Mouse (Mus musculus) spleen, adult 18-20 months (tissue): ENCODE measurements around the gene Pla1a.
A peak's percentile ranks its signal among the peaks of the same experiment; 100 is the strongest.

ENCODE experiments used
- DNase-seq, 2 experiments: peaks; one replicate each; pipeline ENCODE4 v3.0.0; 2022; ENCODE audit warnings: mixed read lengths in 2 of 2

The Pla1a gene

DNA sequence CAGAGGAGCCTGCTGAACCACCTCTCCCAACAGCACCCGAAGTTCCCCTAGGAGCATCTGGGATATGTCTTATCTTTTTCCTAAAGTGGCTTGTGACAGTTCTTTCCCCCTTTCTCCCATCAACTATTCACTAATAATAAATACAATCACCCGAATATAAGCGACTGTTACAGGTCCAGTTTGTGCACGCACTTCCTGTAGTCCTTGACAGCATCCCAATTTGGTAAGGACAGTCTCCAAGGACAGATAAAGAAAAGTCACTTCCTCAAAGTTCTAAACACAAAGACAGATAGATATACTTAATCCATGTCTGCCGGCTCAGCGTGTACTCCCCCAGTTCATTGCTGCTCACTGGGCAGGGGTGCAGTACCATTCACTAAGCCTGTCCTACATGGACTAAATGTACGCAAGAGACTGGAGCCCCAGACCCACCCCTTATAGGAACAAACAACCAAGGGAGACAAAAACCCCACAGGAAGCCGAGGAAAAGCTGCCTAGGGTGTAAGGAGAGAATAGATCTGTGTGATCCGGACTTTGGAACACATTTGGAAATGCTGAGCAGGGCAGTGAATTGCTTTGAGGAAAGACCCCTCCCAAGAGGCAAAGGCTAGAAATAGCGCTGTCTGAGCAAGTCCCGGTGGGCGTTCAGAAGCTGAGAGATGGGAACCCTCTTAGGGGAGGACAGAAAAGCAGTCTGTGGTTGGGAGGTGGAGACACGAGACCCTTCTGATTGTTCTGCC lies 1.3 kb downstream of the Pla1a start:
- DNase-seq, result no peak

DNA sequence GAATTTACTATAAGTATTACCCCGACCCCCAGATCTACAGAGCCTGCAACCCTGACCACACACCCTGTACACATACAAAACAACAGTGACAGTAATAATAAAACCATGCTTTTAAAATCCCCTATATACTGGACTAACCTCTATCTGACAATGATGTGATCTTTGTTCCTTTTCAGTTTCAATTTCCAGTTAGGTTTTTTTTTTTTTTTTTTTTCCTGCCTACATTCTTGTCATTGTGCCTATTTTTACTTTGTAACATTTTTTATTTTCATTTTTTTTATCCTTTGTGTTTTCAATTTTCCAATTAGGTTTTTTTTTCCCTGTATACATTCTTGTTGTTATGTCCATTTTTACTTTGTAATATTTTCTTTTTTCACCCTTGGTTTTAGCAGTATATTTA lies 7.1 kb downstream of the Pla1a start:
- no peak for DNase-seq

DNA sequence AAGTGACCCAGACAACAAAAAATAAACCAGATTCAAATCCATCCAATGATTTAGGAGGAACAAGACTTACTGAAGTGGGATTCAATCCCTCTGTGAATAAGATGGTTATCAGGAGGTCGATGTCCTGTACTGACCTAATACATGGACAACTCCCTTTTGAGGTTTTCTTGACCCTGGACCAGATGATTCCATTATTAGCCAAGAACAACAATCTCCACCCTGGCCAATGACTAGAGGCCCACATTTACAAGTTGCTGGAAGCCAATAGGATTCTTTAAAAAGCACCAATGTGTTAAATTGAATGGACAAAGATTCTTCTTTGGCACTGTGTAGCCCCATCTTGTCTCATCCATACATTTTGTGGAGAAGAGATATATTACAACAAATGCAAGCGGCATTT lies 7.6 kb downstream of the Pla1a start:
- no peak for DNase-seq

DNA sequence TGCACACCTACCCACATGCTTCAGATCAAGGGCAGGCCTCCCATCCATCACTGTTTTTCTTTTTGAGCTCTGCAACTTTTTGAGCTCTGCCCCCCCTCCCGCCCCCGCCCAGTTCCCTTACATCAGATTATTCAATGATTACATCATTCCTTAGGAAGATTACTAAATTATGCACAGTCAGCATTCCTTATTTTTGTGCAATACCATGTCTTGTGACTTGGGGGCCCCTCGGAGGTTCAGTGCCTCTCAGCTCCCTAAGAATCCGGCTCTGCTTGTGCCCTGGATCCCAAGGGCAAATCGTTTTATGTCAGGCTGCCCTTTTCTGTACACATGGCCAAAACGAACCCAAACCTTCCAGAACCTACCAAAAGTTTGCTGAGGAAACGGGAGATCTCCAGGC lies 18.0 kb downstream of the Pla1a start:
- DNase-seq, result no peak

DNA sequence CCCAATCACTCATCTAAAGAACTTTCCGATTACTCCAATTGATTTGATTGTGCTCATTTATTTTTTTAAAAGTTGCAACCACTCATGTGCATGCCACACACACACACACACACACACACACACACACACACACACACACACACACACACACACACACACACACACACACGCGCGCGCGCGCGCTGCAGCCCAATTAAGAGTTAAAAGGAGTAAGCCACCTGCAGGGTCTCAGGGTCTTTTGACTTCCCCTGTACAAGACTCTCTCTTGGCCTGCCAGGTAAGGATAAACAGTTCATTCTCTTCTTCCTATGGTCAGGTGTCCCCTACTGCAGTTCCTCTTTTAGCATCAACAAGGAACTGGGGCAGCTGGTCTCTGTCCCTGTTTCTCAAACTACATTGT lies 24.5 kb downstream of the Pla1a start:
- DNase-seq, result no peak

DNA sequence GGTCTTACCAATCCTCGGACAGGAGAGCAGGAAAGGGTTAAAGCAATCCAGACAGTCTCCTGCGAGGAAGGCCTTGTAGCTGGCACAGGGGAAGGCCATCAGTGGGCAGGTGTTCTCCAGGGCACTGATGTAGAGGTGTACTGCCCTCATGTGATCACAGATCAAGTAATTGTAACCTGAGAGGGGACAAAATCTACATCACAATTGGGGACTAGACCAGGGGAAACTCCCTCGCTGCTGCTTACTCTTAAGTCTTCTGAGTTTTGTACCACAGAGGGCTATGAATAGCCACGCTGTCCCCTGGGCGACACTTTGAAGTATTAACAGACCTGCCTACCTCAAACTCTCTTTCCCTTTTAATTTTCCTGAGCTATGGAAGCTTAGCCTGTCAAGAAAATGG lies 25.4 kb downstream of the Pla1a start:
- DNase-seq, result no peak

DNA sequence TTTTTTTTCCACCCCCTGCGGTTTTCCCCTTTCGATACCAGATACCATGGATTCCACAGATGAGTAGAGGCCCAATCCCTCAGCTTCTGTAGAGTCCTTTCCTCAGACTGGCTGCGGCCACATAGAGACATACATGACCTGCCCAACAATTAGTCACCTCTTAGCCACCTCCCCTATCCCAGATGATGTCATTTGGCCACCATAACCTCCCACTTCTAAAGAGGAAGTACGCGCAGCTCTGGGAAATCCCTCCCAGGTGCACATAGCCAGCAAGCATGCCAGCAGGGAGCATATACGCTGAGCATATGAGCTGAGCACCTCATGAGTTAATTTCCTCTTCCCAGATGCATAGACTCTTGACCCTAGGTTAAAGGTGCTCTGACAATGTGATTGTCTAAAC lies 26.2 kb downstream of the Pla1a start:
- DNase-seq, result no peak

DNA sequence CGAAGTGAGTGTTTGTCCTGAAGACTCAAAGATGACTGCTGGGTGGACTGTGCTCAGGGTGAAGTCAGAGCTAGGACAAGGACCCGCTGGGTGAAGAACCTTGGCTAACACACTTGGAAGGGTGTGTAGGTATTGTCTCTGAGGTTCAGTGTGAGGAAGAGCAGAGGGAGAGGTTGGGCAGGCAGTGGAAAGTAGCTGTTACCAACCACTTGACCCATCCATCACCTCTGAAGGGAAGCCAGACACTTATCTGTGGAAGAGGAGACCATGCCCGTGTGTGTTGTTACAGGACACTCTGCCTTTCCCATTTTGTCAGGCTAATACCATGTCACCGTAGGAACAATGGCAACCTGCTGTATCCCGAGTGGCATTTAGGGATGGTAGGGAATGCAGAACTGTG lies 26.7 kb downstream of the Pla1a start:
- no peak for DNase-seq

DNA sequence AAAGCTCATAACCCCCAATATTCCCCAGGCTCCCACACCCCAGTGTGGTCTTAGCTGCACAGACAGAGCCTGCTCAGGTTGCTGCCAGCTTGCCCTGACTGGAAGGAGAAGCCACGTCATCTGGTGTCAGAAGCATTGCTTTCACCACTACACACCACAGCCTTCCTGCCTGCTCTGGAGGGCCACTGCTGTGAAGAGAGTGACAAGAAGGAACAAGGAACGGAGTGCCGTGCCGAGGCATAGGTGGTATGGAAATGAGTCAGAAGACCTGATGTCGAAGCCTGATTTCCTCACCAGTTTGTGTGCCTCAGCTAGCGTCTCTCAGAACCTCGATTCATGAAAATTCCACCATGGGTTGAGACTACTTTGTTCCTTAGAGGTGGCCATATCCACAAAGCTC lies 29.3 kb downstream of the Pla1a start:
- DNase-seq, result peak; percentile 27 to 37

DNA sequence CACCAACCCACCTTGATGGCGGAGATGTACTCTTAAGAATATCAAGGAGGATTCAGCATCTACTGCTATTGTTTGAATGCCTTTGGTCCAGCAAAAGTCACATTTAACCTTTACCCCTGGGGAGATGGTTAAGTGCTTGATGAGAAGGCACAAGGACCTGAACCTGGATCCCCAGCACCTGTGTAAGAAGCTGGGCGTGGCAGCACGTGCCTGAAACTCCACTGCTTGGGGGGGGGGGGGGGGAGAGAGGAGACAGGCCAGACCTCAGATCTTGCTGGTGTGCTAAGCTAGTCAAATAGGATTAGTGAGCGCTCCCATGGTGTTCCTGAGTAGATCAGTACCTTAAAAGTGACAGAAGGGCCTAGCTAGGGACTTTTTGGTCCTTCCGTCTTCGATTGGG lies 31.5 kb downstream of the Pla1a start:
- DNase-seq, result no peak

DNA sequence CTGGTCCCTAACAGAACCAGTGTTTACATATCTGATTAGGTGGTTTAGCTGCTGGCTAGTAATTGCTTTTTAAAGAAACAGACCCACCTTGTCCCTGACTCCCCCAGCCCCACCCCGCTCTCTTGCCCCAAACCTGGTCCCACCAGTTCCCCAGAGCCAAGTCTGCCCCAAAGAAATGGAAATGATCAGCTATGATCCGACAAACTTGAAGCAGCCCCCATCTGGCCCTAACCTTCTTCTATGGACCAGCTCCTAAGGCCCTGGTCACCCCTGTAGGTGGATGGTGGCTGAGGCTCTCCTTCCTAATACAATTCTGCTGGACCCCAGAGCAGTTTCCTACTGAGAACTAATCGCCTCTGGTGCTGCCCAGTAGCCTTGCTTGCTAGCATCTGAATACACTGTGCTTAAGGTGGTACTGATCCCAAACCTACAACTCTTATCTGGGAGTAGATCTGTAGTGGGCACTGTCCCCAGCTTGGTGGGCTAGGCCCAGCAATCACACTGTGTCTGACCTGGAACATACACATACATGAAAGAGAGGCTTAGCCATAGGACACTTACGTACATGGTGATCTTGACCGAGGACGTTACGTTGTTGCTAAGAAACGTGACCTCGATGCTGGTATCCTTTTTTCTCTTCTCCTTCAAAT lies 32.5 kb downstream of the Pla1a start:
- no peak for DNase-seq

DNA sequence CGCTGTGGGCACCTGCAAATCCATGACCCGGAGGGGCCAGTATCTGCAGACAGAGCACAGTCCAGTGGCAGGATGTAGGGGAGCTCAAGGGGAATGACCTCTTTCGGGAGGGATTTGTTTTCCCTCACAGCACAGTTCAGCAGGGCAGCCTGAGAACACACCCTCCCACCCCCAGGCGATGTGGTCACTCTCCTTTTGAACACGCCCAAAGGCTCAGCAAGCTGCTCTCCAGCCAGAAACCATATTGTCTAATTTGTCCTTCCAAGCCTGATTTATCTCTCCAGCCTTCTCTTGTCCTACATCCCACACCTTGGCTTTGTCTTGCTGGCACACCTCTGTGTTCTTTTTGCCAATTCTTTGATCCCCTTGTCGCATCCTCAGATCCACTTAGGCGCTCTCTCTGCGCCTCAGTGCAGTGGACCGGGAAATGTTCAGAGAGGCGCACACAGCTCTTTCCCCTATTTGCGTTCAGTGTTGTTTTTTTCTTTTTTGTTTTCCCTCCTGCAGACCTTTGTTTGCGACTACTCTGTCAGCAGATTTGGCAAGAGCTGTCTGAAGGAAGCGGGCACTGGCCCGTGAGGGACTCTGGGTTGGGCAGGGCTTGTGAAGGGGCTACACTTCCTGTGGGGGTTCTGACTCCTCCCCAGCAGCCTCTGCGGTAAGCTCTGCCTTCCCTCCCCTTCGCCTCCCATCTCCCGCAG lies 33.3 kb downstream of the Pla1a start:
- peak; percentile 58 to 62 for DNase-seq

DNA sequence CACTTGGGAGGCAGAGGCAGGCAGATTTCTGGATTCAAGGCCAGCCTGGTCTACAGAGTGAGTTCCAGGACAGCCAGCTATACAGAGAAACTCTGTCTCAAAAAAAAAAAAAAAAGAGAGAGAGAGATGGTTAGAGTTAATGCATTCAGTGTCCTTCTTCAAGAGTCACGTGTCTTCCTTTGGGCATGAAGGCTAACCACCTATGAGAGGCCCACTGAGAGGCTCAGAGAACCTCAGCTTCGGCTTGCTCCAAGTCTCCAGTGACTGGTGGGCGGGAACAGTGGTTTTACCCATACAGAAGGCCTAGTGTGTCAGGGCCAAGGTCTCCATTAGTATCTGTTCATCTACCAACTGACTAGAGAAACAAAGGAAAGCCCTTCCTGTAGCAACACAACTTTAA lies 33.9 kb downstream of the Pla1a start:
- no peak for DNase-seq

DNA sequence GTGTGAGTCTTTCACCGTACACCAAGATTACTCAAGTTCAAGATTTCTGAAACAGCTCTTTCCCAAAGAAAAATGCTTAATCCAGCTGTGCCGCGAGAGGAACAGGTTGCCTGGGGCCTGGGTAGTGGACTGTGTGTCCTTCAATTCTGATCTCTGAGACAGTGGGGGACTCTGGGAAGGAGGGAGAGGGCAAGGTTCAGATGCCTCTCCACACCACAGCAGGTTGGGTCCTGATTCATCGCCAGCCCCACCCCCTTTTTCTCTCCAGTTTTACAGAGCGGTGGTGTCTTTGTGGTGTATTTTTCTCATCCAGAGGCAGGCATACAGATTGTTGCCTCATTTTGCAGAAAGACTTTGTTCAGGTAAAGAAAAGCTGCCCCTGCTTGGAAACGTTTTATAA lies 34.7 kb downstream of the Pla1a start:
- no peak for DNase-seq

DNA sequence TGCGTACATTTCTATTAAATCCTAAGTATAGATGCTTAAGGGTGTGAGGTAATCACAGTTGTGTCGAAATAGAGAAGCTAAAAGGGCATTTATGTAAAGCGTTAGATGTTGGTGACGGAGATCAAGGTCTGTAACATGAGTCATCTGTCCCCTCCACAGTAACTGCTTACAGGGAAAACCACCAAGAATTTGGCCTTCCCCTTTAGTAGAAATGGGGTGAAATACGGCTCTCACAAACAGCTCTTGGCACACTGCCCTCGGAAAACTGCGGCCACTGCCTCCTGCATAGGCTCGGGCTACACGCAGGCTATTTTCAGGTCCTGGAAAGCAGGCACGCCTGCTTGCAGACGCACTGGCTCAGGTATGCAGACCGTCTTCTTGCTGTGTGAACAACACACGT lies 36.8 kb downstream of the Pla1a start:
- no peak for DNase-seq

DNA sequence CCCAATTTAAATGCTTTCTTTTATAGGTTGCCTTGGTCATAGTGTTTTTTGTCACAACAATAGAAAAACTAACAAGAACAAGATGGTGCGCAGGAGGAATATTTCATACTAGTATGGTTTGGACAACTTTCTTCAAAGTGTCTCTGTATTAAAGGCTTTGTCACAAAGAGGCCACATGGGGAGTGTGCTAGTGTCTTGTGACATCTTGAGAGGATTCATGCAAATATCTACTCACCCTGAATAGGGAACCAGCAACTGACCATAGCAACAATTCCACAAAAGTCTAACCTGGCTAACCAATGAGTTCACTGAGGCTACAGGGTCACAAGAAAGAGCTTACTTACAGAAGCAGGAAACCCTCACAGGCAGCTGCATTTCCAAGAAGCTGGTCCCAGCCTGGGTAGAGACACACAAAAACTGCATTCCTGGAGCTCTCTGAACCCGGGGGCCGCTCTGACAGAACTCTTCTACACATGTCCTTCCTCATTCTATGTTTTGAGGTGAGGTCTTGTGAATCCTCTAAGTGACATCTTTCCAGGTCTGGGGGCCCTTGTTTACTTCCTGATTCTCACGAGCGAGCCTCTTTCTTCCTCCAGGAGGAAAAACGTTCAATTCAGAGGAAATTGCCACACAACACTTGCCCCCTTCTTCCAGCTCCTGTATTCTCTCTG lies 37.8 kb downstream of the Pla1a start:
- no peak for DNase-seq

DNA sequence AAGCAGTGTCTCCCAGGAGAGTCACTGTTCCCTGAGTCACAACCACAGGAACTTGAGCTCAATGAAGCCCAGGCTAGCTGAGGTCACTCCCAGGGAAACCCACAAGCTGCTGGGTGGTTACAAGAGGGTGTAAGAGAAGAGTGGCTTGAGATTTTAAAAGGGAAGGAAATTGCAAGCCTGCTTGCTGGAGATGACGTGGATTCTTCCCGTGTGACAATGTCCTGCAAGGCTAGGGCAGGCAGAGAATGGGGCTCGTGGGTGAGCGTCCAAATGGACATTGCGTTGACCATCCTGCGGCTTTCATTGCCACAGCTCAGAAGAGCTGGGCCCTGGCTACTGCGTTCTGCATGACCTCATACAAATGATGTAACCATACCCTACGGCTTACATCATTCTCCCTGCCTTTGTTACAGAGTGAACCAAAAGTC lies 38.7 kb downstream of the Pla1a start:
- DNase-seq, result no peak

DNA sequence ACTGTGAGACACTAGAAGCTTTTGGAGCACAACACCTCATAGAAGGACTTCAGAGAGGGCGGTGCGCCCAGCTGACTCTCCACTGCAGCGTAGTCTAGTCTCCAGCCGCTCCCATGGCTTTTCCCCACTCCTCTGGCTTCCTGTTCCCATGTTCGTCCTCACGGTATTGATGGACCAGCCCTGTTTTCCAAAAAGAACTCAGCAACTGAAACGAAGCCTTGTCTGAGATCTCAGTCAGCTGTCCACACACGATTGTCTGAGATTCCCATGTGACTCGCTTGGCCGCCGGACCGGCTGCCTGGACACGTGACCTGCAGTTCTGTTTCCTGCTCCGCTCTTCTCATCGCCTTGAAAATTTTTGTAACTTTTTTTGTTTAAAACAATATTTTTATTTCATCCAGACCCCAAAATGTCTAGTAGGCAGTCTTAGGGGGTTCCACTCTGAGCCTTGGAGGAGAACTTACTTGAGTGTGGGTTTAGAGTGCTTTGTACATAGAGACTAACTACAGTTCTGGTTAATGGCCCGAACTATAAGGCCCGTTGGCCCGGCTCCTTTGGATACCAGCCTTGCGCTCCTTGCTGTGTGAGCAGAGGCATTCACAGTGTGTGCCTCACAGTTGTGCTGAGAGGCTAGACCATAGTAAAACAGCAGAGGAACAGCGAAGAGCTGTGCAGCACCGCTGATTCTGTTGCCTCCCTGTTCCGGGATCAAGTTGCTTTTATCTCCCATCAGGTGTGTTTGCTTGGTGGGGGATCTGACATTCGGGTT lies 40.6 kb downstream of the Pla1a start:
- DNase-seq, result no peak

DNA sequence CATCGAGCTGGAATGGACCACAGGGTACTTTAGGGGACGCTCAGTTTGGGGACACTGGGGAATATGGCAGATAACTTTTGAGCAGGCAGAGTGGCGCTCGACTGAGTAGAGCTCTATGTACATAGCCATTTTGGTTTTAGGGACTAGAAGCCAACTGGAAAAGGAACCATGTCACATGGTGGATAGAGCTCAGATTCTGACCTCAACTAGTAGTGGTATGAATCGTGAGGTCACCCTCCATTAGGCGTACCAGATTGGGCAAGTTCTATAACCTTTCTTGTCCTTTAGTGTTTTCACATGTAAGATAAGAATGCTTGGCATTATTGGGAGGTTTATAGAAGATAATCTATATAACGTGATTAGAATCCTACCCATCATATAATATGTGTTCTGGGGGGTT lies 42.6 kb downstream of the Pla1a start:
- no peak for DNase-seq

DNA sequence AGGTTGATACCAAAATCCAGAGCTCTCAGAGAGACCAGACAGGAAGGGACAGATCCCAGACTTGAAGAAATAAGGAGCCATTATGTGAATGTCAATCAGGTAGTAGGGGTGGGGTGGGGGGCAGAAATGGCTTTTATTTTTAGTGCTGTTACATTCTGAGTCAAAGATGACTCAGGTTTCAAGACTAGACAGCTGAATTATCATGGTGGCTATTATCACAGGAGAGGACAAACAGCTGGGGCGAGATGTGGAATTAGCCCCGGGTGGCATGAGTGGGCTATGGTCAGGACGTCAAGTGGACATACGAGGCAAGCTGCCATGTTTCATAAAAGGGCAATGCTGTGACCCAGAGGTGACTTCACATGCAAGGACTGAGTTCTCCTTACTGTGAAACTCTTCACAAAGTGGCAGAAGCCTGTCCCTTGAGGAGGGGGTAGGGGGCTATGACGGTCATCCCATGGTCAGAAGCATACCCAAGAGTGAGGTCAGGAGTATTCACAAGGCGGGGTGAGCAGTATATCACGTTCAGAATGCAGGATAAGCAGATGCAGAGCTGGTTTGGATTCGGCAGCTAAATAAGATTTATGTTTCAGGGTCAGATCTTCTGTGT lies 43.6 kb downstream of the Pla1a start:
- DNase-seq, result no peak

DNA sequence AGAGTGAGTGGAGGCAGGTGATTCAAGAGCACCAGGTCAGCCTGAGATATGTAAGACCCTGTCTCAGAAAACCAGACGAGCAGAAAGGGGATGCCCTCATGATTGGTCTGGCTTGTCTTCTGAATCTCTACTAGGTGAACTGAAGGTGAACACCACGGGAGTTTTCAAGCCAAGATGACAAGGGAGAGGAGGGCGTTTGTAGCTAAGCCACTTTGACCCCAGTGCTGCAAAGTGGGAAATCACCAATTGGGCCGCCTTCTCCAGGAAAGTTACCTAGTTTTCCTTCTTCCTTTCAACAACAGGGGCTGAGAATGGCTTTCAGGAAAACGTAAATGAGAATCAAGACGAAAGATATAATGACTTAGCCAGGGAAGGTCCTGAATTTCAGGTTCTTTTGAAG lies 44.2 kb downstream of the Pla1a start:
- no peak for DNase-seq

DNA sequence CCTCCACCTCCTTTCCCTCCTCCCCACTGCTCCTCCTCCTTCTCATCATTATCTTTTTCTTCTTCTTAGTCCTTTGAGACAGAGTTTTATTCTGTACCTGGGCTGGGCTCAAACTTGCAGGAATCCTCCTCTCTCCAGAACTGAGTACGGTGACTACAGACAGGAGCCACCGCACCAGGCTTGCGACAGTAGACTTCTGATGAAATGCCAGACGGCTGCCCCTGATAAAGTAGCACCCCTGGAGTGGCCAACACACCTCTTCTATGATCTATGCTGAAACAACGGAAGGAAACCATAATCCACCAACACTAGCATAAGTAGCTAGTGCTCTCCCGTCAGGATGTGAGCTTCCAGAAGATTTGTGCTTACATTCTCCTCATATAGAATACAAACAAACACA lies 45.6 kb downstream of the Pla1a start:
- DNase-seq, result no peak
